Mouse (Mus musculus): ENCODE data around the gene Eef1b2. TPM values are rescaled to one million over a fixed set of nuclear protein-coding genes. Genes with fewer than 3 reads are reported as not detected.

Eef1b2 gene
- 1,000 to 10,000 TPM; 1,159 to 1,884 TPM for polyA plus RNA-seq (2012; fragmentation: generic; extraction: Trizol)

GRCm38 (mm10) chr1:63176604-63177421, at the start of gene Eef1b2, which contains the start of gene Ndufs1:
Gene Eef1b2 (plus strand): TSS chr1:63176825.
Gene Ndufs1 (minus strand): TSS chr1:63176833.

GRCm38 (mm10) chr1:63214271-63214558, 37.6 kb downstream of the Eef1b2 start, which contains the start of gene Gpr1:
Gene Gpr1 (minus strand): TSS chr1:63214543.

Other genes starting within 250 kb of the Eef1b2 start
- 1 to 10 TPM in 1 of 2 experiments, under 1 TPM in 1; 0.48 to 2.7 TPM for gene Ino80d, start 62.2 kb upstream of the Eef1b2 start, polyA plus RNA-seq (2012; fragmentation: generic; extraction: Trizol)
- gene Ndufs1, start within 50 bp of the Eef1b2 start, polyA plus RNA-seq (2012; fragmentation: generic; extraction: Trizol): 10 to 100 TPM in 1 of 2 experiments, 1 to 10 TPM in 1; 3.1 to 23.1 TPM
- gene Gpr1, start 37.7 kb downstream of the Eef1b2 start, polyA plus RNA-seq (2012; fragmentation: generic; extraction: Trizol): not detected
- not detected for gene Zdbf2, start 96.4 kb downstream of the Eef1b2 start, polyA plus RNA-seq (2012; fragmentation: generic; extraction: Trizol)